Mouse (Mus musculus): ENCODE results near the gene Pygb. TPM values are rescaled to one million over a fixed set of nuclear protein-coding genes. Genes with fewer than 3 reads are reported as not detected.

Pygb gene
- polyA plus RNA-seq, 1 experiment, result 7.0 TPM

DNA sequence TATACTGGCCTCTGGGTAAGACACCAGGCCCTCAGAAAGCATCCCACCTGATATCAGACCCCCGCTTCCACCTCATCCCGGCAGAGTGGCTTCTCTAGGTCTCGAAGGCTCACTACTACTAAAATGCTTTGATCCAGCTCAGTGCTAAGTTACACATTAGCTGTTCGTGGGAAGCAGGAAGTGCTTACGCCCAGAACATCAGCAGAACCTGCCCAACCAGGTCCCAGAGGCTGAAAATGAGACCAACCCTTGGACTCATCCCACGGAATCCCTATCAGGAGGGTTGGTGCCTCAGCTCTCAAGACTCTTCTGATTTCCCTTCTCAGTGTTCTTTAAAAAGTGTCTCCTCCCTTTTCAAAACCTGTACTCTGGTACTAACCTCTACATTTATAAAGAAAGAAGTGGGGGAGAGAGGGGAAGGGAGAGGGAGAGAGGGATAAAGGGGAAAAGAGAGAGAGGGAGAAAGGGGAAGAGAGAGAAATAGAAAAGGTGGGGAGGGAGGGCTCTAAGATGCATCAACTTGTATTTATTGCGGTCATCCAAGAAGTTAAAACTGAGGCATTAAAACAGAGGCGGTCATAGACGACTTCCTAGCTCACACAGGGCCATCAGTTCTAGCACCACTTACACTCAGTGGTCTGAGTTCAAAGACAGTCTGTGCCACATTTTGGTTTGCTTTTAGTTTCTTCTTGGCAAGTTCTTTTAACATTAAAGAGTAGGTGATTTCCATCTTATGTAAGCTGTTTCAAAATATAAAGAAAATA, 72.4 kb downstream of the Pygb start:
- Histone ChIP-seq H3K4me3 (ENCODE audit: control insufficient read depth, low read depth, low read length) (no peak overlapping the region), H3K27me3 (ENCODE audit: control insufficient read depth, insufficient read depth, low read length) (no peaks in the 10 kb centered on the region), H3K4me1 (ENCODE audit: control insufficient read depth, insufficient read depth, low read length) (no peaks in the 10 kb centered on the region), H3K36me3 (ENCODE audit: control insufficient read depth, insufficient read depth, low read length) (no peaks in the 10 kb centered on the region), H3K27ac (ENCODE audit: control insufficient read depth, insufficient read depth, low read depth, low read length) (no peak overlapping the region)
- TF ChIP-seq CTCF (IDR thresholded peaks at IDR 0.05; ENCODE audit: control insufficient read depth, insufficient read depth, insufficient replicate concordance, low read depth, low read length) (no peak), POLR2A (IDR thresholded peaks at IDR 0.05; ENCODE audit: control insufficient read depth, low read depth, low read length) (no peak)

DNA sequence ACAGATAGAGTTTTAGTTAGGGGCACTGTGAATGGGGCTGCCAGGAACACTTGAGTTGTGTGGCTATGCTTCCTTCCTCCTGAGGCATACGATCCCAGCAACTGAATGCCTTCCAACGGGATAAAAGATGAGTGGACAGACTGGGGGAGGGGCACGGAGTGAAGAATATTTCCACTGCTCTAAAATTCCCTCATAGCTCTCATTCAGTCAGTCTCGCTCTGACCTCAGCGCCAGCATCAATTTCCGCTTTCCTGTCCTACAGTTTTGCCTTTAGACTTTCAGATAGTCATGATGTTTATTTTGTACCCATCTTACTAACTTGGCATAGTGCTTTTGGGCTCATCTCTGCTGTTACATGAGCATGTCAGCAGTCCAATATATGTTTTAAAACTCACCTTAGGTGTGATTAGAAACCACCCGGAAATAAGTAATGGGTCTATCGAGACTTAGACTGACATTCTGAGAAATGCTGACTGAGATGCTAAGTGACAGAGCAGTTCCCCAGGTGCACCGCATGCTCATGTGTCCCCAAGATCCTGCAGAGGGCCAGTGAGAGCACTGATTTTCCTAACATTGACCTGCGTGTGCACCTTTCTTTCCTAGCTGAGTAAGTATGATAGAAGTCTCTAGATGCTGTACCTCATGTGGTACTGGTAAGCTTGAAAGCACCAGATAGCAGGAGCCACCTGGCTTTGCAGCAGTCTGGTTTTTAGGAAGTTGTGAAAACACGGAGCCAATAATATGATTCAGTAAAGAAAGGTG, 73.4 kb downstream of the Pygb start:
- Histone ChIP-seq H3K27me3 (ENCODE audit: control insufficient read depth, insufficient read depth, low read length) (no peaks in the 10 kb centered on the region), H3K4me3 (ENCODE audit: control insufficient read depth, low read depth, low read length) (no peak overlapping the region), H3K36me3 (ENCODE audit: control insufficient read depth, insufficient read depth, low read length) (no peaks in the 10 kb centered on the region), H3K27ac (ENCODE audit: control insufficient read depth, insufficient read depth, low read depth, low read length) (no peak overlapping the region), H3K4me1 (ENCODE audit: control insufficient read depth, insufficient read depth, low read length) (no peaks in the 10 kb centered on the region)
- TF ChIP-seq CTCF (IDR thresholded peaks at IDR 0.05; ENCODE audit: control insufficient read depth, insufficient read depth, insufficient replicate concordance, low read depth, low read length) (no peak), POLR2A (IDR thresholded peaks at IDR 0.05; ENCODE audit: control insufficient read depth, low read depth, low read length) (no peak)

DNA sequence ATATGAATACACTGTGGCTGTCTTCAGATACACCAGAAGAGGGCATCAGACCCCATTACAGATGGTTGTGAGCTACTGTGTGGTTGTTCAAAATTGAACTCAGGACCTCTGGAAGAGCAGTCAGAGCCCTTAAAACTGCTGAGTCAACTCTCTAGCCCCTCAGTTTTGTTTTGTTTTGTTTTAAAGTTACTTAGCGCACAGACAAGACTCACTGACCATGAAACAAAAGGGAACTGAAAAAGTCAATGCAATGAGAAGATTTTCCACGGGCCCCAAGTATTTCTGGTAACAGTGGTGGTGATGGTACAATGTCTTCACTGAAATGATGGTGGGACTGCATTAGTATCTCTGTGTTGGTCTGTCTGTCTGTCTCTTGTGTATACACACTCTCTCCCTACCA, 74.6 kb downstream of the Pygb start:
- Histone ChIP-seq H3K4me1 (ENCODE audit: control insufficient read depth, insufficient read depth, low read length) (no peaks in the 10 kb centered on the region), H3K27ac (ENCODE audit: control insufficient read depth, insufficient read depth, low read depth, low read length) (no peak overlapping the region), H3K4me3 (ENCODE audit: control insufficient read depth, low read depth, low read length) (no peak overlapping the region), H3K27me3 (ENCODE audit: control insufficient read depth, insufficient read depth, low read length) (no peaks in the 10 kb centered on the region), H3K36me3 (ENCODE audit: control insufficient read depth, insufficient read depth, low read length) (no peaks in the 10 kb centered on the region)
- TF ChIP-seq POLR2A (IDR thresholded peaks at IDR 0.05; ENCODE audit: control insufficient read depth, low read depth, low read length) (no peak), CTCF (IDR thresholded peaks at IDR 0.05; ENCODE audit: control insufficient read depth, insufficient read depth, insufficient replicate concordance, low read depth, low read length) (no peak)

DNA sequence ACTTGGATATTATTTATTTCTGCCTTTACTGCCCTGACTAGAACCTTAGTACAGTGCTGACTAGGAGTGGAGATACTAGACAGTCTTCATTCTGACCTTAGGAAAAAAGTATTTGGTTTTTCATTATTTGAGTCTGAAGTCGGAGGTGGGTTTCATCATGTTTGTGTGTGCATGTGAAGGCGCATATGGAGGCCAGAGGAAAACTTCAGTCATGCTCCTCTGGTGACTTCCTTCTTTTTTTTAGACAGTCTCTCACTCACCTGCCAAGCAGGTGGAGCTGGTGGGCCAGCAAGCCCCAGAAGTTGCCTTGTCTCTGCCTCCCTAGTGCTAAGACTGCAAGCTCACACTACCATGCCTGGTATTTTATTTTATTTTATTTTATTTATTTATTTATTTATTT, 80.5 kb downstream of the Pygb start:
- Histone ChIP-seq H3K27me3 (ENCODE audit: control insufficient read depth, insufficient read depth, low read length) (no peaks in the 10 kb centered on the region), H3K4me3 (ENCODE audit: control insufficient read depth, low read depth, low read length) (no peak overlapping the region), H3K27ac (ENCODE audit: control insufficient read depth, insufficient read depth, low read depth, low read length) (no peak overlapping the region), H3K36me3 (ENCODE audit: control insufficient read depth, insufficient read depth, low read length) (no peaks in the 10 kb centered on the region), H3K4me1 (ENCODE audit: control insufficient read depth, insufficient read depth, low read length) (no peaks in the 10 kb centered on the region)
- no peak for TF ChIP-seq CTCF (IDR thresholded peaks at IDR 0.05; ENCODE audit: control insufficient read depth, insufficient read depth, insufficient replicate concordance, low read depth, low read length)
- no peak for TF ChIP-seq POLR2A (IDR thresholded peaks at IDR 0.05; ENCODE audit: control insufficient read depth, low read depth, low read length)

DNA sequence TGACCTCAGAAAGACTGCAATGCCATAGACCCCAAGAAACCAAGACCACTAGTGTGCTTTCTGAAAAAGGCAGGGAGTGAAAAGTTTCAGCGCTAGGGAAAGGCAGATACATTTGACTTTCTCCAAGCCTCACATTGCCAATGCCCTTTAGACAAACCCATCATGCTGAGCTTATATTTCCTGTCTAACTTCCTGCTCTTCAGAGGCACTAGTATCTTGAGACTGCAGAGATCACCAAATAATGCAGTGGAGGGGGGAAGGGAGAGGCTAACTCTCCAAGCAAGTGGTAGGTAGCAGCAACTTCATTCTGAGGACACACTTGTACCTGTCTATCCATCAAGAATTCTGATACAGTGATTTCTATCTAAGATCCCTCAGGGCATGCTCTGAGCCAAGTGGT, 82.9 kb downstream of the Pygb start:
- Histone ChIP-seq H3K27me3 (ENCODE audit: control insufficient read depth, insufficient read depth, low read length) (no peaks in the 10 kb centered on the region), H3K27ac (ENCODE audit: control insufficient read depth, insufficient read depth, low read depth, low read length) (no peak overlapping the region), H3K4me1 (ENCODE audit: control insufficient read depth, insufficient read depth, low read length) (no peaks in the 10 kb centered on the region), H3K36me3 (ENCODE audit: control insufficient read depth, insufficient read depth, low read length) (no peaks in the 10 kb centered on the region), H3K4me3 (ENCODE audit: control insufficient read depth, low read depth, low read length) (no peak overlapping the region)
- no peak for TF ChIP-seq POLR2A (IDR thresholded peaks at IDR 0.05; ENCODE audit: control insufficient read depth, low read depth, low read length)
- TF ChIP-seq CTCF (IDR thresholded peaks at IDR 0.05; ENCODE audit: control insufficient read depth, insufficient read depth, insufficient replicate concordance, low read depth, low read length), result no peak

DNA sequence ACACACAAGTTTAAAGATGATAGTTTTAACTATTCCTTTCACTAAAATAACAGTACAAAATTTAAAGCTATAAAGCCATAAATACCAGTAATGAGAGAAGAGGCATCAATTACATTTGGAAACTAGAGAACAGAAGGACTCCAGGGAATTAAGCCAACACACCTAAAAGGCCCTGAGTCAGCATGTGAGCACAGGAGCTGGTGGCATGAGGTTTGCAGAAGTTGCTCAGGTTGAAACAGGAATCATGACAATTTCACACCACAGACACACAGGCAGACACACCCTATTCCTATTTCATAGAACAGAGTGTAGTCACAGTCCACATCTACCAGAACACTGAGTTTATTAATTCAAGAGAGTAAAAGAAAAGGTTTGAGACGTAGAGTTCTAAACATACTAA, 88.0 kb downstream of the Pygb start:
- no peaks in the 10 kb centered on the region for H3K36me3 ChIP-seq (ENCODE audit: control insufficient read depth, insufficient read depth, low read length)

DNA sequence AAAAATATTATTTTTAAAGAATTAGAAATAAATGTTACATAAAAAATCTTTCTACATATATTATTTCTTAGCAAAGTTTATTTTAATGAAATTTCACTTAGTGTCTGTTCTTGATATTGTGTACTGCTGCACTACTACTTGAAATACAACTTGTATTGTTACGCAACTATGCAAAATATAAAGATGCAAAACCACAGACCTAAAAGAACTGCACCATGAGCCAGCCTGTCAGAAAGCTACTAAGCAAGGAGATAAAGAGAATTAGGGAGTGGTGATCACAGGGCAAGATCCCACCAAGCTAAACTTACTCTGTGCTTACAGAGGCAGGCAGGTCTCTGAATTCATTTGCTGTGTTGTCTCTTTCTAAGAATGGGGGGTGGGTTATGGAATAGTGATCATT, 88.7 kb downstream of the Pygb start:
- Histone ChIP-seq H3K4me3 (ENCODE audit: control insufficient read depth, low read depth, low read length) (no peak overlapping the region), H3K27me3 (ENCODE audit: control insufficient read depth, insufficient read depth, low read length) (no peaks in the 10 kb centered on the region), H3K4me1 (ENCODE audit: control insufficient read depth, insufficient read depth, low read length) (no peaks in the 10 kb centered on the region), H3K27ac (ENCODE audit: control insufficient read depth, insufficient read depth, low read depth, low read length) (no peak overlapping the region; the same call in 1 of the 2 replicates), H3K36me3 (ENCODE audit: control insufficient read depth, insufficient read depth, low read length) (no peaks in the 10 kb centered on the region)
- no peak for TF ChIP-seq CTCF (IDR thresholded peaks at IDR 0.05; ENCODE audit: control insufficient read depth, insufficient read depth, insufficient replicate concordance, low read depth, low read length)

More for the DNA sequence above, 88.0 kb downstream of the Pygb start:
- no peaks in the 10 kb centered on the region for H3K4me1 ChIP-seq (ENCODE audit: control insufficient read depth, insufficient read depth, low read length)
- H3K27ac ChIP-seq (ENCODE audit: control insufficient read depth, insufficient read depth, low read depth, low read length), result no peak overlapping the region
- no peaks in the 10 kb centered on the region for H3K27me3 ChIP-seq (ENCODE audit: control insufficient read depth, insufficient read depth, low read length)
- H3K4me3 ChIP-seq (ENCODE audit: control insufficient read depth, low read depth, low read length), result no peak overlapping the region
- TF ChIP-seq CTCF (IDR thresholded peaks at IDR 0.05; ENCODE audit: control insufficient read depth, insufficient read depth, insufficient replicate concordance, low read depth, low read length), result no peak
- TF ChIP-seq POLR2A (IDR thresholded peaks at IDR 0.05; ENCODE audit: control insufficient read depth, low read depth, low read length), result no peak

All from testis, adult 2 months (tissue).